Mouse (Mus musculus): ENCODE data around the gene Gabbr2. TPM values are rescaled to one million over a fixed set of nuclear protein-coding genes. Genes with fewer than 3 reads are reported as not detected.
"Not testable (repeated sequence)": the region's sequence is repeated elsewhere in the genome, so short reads cannot be mapped to it uniquely, and the experiment has no call there.

Gabbr2 gene
- total and polyA plus RNA-seq, 2 experiments from 2014 or later, result 17.7 to 98.9 TPM

DNA sequence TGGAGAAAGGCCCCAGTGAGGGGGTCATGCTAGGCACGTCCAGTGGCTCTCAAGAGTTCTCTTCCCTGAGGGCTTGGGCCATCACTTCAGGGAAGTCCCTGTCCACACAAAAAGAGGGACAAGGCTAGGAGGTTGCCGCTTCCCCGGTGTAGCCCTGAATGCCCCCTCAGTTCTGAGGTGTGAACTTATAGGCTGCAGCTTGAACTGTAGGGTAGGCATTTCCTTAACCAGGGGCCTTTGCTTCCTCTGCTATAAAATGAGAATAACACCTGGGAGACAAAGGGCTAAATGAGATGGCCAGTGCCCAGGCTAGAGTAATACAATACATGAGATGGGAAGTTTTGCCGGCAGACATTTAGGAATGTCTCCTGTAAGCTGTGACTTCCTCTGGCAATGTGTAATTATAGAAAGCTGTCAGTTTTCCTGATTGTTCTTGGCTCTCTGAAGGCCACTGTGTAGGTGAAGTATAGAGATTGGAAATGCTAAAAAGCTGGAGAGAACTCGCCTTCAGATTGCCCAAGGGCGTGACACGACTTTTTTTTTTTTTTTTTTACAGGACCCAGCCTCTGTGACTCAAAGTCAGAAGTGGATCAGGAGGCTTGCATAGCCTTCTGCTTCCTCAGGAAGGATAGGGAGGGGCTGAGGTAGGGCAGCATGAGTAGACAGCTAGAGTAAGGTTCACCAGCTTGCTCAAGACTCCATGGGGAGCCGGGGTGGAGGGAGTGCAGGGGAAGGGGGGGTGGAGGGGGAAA is 348.6 kb downstream of the Gabbr2 start:
- H3K9ac ChIP-seq (replicated peaks; ENCODE audit: low read length), result no peak overlapping the region
- no peaks in the 10 kb centered on the region for H3K36me3 ChIP-seq (ENCODE audit: insufficient read depth, low read length)
- H3K4me1 ChIP-seq (ENCODE audit: insufficient read depth, low read length), result no peaks in the 10 kb centered on the region
- no peaks in the 10 kb centered on the region for H3K9me3 ChIP-seq (ENCODE audit: low read length)
- TF ChIP-seq CTCF (IDR thresholded peaks at IDR 0.05; ENCODE audit: low read depth), result no peak
- no peak overlapping the region for H3K27ac ChIP-seq
- no peak overlapping the region for H3K4me2 ChIP-seq (ENCODE audit: low read depth, low read length)
- H3K27me3 ChIP-seq (ENCODE audit: insufficient read depth, low read length), result no peaks in the 10 kb centered on the region; the same call in 1 of the 2 replicates
- no peak overlapping the region for H3K4me3 ChIP-seq (ENCODE audit: low read length)
- 74% methylated on average over 8 of the region's 8 CpGs for WGBS
- ATAC-seq, result no peak
- DNase-seq (ENCODE audit: low spot score), result no peak

DNA sequence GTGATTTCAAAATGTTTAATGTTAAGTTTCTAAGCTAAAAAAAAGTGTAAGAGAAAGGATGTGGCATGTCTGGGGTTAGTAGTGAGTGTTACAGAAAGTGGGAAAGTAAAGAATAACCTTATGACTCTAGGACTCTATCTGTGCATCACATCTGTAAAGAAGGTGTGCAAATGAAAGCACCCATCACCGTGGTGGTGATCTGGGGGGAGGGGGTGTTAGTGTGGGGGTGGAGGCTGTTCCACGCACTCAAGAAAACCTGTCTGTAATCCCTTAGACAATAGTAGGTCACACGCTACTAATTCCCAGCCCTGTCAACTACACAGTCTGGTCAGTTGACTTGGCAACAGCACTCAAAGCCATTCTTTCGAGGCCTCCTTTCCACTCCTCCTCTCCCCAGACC is 350.4 kb downstream of the Gabbr2 start:
- Histone ChIP-seq H3K9me3 (ENCODE audit: low read length) (no peaks in the 10 kb centered on the region), H3K4me1 (ENCODE audit: insufficient read depth, low read length) (no peaks in the 10 kb centered on the region), H3K9ac (replicated peaks; ENCODE audit: low read length) (no peak overlapping the region), H3K27me3 (ENCODE audit: insufficient read depth, low read length) (no peaks in the 10 kb centered on the region), H3K36me3 (ENCODE audit: insufficient read depth, low read length) (no peaks in the 10 kb centered on the region), H3K4me2 (ENCODE audit: low read depth, low read length) (no peak overlapping the region), H3K27ac (no peak overlapping the region), H3K4me3 (ENCODE audit: low read length) (no peak overlapping the region)
- DNase-seq (ENCODE audit: low spot score) (no peak), ATAC-seq (no peak)
- WGBS, result 42% methylated on average over 4 of the region's 4 CpGs
- TF ChIP-seq CTCF (IDR thresholded peaks at IDR 0.05; ENCODE audit: low read depth), result no peak

DNA sequence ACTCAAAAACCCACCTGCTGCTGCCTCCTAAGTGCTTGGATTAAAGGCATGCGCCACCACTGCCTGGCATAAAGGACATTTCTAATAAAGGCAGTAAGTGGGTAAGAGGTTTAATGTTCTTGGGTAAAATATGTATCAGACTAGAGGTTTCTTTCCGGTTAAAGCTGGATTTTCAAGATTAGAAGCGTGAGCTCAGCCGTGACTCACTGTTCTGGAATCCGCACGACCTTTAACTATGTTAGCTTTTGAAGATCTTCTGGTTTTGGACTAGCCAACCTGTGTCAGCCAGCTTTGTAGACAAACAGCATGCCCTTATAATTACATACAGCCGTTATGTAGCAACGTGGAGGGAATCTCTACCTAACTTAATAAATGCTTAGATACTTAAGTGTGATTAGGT is 351.8 kb downstream of the Gabbr2 start:
- 88% methylated on average over 8 of the region's 8 CpGs for WGBS
- H3K4me1 ChIP-seq (ENCODE audit: insufficient read depth, low read length), result no peaks in the 10 kb centered on the region
- no peak overlapping the region for H3K9ac ChIP-seq (replicated peaks; ENCODE audit: low read length)
- H3K36me3 ChIP-seq (ENCODE audit: insufficient read depth, low read length), result no peaks in the 10 kb centered on the region
- ATAC-seq, result no peak
- H3K27me3 ChIP-seq (ENCODE audit: insufficient read depth, low read length), result no peaks in the 10 kb centered on the region
- TF ChIP-seq CTCF (IDR thresholded peaks at IDR 0.05; ENCODE audit: low read depth), result no peak
- H3K4me3 ChIP-seq (ENCODE audit: low read length), result no peak overlapping the region
- H3K27ac ChIP-seq, result no peak overlapping the region
- DNase-seq (ENCODE audit: low spot score), result no peak
- H3K4me2 ChIP-seq (ENCODE audit: low read depth, low read length), result no peak overlapping the region
- no peaks in the 10 kb centered on the region for H3K9me3 ChIP-seq (ENCODE audit: low read length)

DNA sequence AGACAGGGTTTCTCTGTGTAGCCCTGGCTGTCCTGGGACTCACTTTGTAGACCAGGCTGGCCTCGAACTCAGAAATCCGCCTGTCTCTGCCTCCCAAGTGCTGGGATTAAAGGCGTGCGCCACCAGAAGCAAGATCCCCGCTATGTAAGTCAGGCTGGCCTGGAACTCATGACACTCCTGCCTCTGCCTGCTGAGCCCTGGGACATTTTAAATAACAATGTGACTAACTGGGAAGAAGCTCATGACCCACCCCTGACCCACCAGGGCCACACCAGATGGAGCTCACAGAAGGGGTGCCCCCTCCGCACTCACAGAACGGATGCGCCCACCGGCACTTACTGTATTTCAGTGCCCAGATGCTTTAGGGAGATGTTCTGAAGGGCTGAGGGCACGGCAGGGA is 354.4 kb downstream of the Gabbr2 start:
- not testable (repeated sequence) for H3K9ac ChIP-seq (replicated peaks; ENCODE audit: low read length); H3K4me2 ChIP-seq (ENCODE audit: low read depth, low read length); H3K4me1 ChIP-seq (ENCODE audit: insufficient read depth, low read length); ATAC-seq; H3K27me3 ChIP-seq (ENCODE audit: insufficient read depth, low read length); H3K27ac ChIP-seq; H3K4me3 ChIP-seq (ENCODE audit: low read length); DNase-seq (ENCODE audit: low spot score); H3K9me3 ChIP-seq (ENCODE audit: low read length); H3K36me3 ChIP-seq (ENCODE audit: insufficient read depth, low read length)
- 89% methylated on average over 10 of the region's 10 CpGs for whole genome bisulfite sequencing

GRCm38 (mm10) chr4:46635702-46636430 is 355.8 kb downstream of the Gabbr2 start:
- H3K36me3 ChIP-seq (ENCODE audit: insufficient read depth, low read length), result no peaks in the 10 kb centered on the region
- H3K27ac ChIP-seq, result no peak overlapping the region
- H3K4me3 ChIP-seq (ENCODE audit: low read length), result no peak overlapping the region
- ATAC-seq (no peak), DNase-seq (ENCODE audit: low spot score) (no peak)
- WGBS, result 84% methylated on average over 16 of the region's 16 CpGs
- H3K4me1 ChIP-seq (ENCODE audit: insufficient read depth, low read length), result no peaks in the 10 kb centered on the region
- no peak overlapping the region for H3K4me2 ChIP-seq (ENCODE audit: low read depth, low read length)
- no peak overlapping the region for H3K9ac ChIP-seq (replicated peaks; ENCODE audit: low read length)
- H3K27me3 ChIP-seq (ENCODE audit: insufficient read depth, low read length), result no peaks in the 10 kb centered on the region
- no peak for TF ChIP-seq CTCF (IDR thresholded peaks at IDR 0.05; ENCODE audit: low read depth)
- no peaks in the 10 kb centered on the region for H3K9me3 ChIP-seq (ENCODE audit: low read length)

GRCm38 (mm10) chr4:46634881-46635280 is 356.8 kb downstream of the Gabbr2 start:
- no peaks in the 10 kb centered on the region for H3K9me3 ChIP-seq (ENCODE audit: low read length)
- no peak overlapping the region for H3K27ac ChIP-seq
- WGBS, result 65% methylated on average over 6 of the region's 6 CpGs
- H3K4me3 ChIP-seq (ENCODE audit: low read length), result no peak overlapping the region
- no peak for DNase-seq (ENCODE audit: low spot score)
- TF ChIP-seq CTCF (IDR thresholded peaks at IDR 0.05; ENCODE audit: low read depth), result no peak
- H3K9ac ChIP-seq (replicated peaks; ENCODE audit: low read length), result no peak overlapping the region
- no peaks in the 10 kb centered on the region for H3K36me3 ChIP-seq (ENCODE audit: insufficient read depth, low read length)
- H3K27me3 ChIP-seq (ENCODE audit: insufficient read depth, low read length), result no peaks in the 10 kb centered on the region
- ATAC-seq, result no peak
- no peaks in the 10 kb centered on the region for H3K4me1 ChIP-seq (ENCODE audit: insufficient read depth, low read length)
- H3K4me2 ChIP-seq (ENCODE audit: low read depth, low read length), result no peak overlapping the region

DNA sequence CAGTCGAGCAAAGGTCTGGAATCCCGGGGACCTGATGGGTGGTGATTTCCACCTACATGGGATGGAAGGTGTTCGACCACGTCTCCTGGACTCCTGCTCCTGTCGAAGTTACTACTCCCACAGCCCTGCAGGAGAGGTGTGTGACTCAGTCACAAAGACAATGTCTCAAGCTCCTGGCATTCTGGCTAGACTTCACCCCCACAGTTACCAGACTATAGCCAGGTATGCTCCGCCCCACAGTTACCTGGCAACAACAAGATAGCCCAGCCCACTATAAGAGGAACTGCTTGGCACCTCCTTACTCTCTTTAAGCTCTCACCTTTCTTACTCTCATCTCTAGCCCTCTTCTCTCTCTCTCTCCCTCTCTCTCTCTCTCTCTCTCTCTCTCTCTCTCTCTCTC is 358.1 kb downstream of the Gabbr2 start:
- 72% methylated on average over 6 of the region's 6 CpGs for WGBS
- not testable (repeated sequence) for H3K4me2 ChIP-seq (ENCODE audit: low read depth, low read length); ATAC-seq

More for the DNA sequence above, 358.1 kb downstream of the Gabbr2 start:
- not testable (repeated sequence) for H3K9me3 ChIP-seq (ENCODE audit: low read length); H3K36me3 ChIP-seq (ENCODE audit: insufficient read depth, low read length); H3K9ac ChIP-seq (replicated peaks; ENCODE audit: low read length); H3K4me3 ChIP-seq (ENCODE audit: low read length); H3K27me3 ChIP-seq (ENCODE audit: insufficient read depth, low read length); H3K4me1 ChIP-seq (ENCODE audit: insufficient read depth, low read length); DNase-seq (ENCODE audit: low spot score); H3K27ac ChIP-seq
